Mouse (Mus musculus) gastrocnemius, postnatal 10 days (tissue): ENCODE measurements around the gene 9130204L05Rik. TPM values are rescaled to one million over a fixed set of nuclear protein-coding genes. Genes with fewer than 3 reads are reported as not detected.

Source experiments
- DNase-seq: peaks from one replicate; pipeline ENCODE4 v3.0.0; 2021; ENCODE audit warnings: mixed read lengths
- long read RNA-seq, 2 experiments: library from polyadenylated mRNA; stranded (forward); transcript quantifications; one replicate each; pipeline ENCODE4 v2.0.0; 2021
- total RNA-seq, 2 experiments: library from RNA; stranded (reverse); gene quantifications; 2 replicates each; pipeline ENCODE4 v1.2.3; 2021

9130204L05Rik gene
- total RNA-seq = not detected
- long read RNA-seq, experiment 1 = 0 reads
- long read RNA-seq, experiment 2 = 0 reads

DNA sequence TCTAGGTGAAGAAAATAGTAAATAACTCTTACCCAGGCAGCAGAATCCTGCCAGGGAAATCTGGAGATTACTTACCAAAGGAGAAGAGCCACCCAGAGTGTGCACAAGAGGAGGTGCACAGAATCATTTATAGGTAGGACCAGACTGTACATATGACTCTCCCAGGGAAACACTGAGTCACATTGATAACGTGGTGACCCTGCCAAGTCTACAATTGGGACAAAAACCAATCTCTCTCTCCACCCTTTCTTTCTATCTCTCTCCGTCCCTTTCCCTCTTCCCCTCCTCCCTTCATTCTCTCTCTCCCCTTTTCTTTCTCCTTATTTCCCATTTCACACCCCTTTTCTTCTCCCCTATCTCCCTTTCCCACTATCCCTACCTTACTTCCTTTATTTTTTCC, at the start of gene 9130204L05Rik:
Gene 9130204L05Rik, minus strand, starts transcription at position 101 of the 400 bp plus-strand sequence.
- DNase-seq = no peak

DNA sequence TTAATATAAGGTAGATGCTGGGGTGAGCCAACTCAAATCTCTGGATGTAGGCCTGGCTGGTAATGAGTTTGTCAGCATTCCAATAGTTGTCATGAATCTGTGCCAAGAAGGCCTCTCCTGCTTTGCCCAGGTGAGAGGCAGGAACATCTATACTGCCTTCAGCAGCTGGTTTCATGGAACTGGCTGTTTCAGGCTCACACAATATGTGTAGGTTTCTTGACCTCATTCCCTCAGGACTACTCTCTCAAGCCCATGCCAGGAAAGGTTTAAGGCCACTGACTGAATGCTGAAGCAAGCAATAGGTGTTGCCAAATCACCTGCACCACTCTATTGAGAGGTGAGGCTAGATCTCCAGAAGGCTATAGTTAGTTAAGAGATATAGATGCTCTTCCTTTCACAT, 18.1 kb upstream of the 9130204L05Rik start:
- no peak for DNase-seq

DNA sequence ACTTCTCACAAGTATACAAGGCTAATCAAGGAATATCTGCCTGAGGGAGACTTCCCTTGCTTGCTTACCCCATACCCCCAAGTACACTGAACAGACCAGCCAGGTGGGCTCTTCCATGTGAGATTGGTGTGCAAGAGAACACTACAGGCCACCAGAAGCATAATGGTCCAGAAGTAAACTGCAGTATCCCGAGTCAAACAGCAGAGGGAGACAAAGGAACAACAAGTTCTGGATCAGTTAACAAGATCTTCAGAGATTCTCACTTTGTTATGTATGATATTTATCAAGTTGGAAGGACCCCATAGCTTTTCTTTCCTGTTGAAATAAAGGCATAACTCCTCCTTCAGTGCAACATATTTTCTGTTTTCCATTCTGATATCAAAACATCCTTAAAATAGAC, 31.4 kb downstream of the 9130204L05Rik start:
- DNase-seq = no peak

DNA sequence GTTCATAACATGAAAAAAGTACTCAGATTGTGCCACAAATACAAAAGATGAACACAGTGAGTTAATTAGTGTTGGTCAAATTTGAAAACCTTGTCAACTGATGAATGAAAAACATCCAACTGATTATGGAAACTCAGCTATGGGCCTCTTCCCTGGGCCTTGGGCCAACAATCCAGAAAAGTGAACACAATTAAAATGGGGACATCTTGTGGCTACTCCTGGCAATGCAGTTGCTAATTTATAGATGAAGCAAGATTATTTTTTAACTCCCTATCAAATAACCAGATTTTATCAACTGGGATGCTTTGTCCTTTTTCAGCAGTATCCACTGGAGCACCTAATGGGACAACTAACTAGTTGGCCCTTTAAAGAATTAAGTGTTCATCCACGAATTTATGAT, 37.9 kb downstream of the 9130204L05Rik start:
- no peak for DNase-seq
